Mouse (Mus musculus) stomach, postnatal 0 days (tissue): ENCODE results near the gene Paqr5.

ENCODE experiments used
- CTCF ChIP-seq: IDR thresholded peaks from 2 replicates; pipeline ENCODE4 v1.5.1; 2016; ENCODE audit warnings: antibody characterized with exemption, low read depth, mild to moderate bottlenecking, moderate library complexity
- EP300 ChIP-seq: optimal IDR thresholded peaks from 2 replicates; pipeline ENCODE3; 2016; ENCODE audit warnings: antibody characterized with exemption

DNA sequence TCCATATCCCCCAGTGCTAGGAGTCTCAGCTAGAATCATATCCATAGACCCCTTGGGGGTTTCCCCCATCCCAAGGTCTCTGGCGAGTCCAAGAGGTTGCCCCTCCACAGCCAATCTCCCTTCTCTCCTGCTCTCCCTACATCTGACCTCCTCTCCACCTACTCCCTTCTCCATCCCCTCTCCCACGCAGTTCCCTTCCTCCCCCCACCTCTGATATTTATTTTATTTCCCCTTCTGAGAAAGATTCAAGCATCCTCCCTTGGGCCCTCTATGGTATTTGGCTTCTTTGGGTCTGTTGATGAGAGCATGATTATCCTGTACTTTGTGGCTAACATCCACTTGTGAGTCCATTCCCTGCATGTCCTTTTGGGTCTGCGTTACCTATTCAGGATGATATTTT, 118.3 kb downstream of the Paqr5 start:
- TF ChIP-seq CTCF (no peak), EP300 (no peak)
